Mouse (Mus musculus): ENCODE measurements around the gene Magea1.
"Not testable (repeated sequence)": the region's sequence is repeated elsewhere in the genome, so short reads cannot be mapped to it uniquely, and the experiment has no call there.

Magea1 gene

GRCm38 (mm10) chrX:155089693-155090092 is at the start of gene Magea1:
Gene Magea1 (minus strand): TSS chrX:155089793.
- DNase-seq, result not testable (repeated sequence)

GRCm38 (mm10) chrX:155128312-155128711 is 38.7 kb upstream of the Magea1 start, which contains the start of gene Cldn34b2:
Gene Cldn34b2 (minus strand): TSS chrX:155128412.
- DNase-seq, result not testable (repeated sequence)

- no peak for DNase-seq
Measured at GRCm38 (mm10) chrX:155098024-155098423, 8.4 kb upstream of the Magea1 start.

GRCm38 (mm10) chrX:155093566-155093965 is 4.0 kb upstream of the Magea1 start, which contains the start of gene Magea2:
Gene Magea2 (minus strand): TSS chrX:155093666.
- not testable (repeated sequence) for DNase-seq

GRCm38 (mm10) chrX:155063045-155063444 is 26.5 kb downstream of the Magea1 start, which contains the start of gene Magea5:
Gene Magea5 (minus strand): TSS chrX:155063145.
- DNase-seq, result not testable (repeated sequence)

Data from kidney, postnatal 4 days (tissue).